Mouse (Mus musculus): ENCODE measurements around the gene Arhgef28.

DNA sequence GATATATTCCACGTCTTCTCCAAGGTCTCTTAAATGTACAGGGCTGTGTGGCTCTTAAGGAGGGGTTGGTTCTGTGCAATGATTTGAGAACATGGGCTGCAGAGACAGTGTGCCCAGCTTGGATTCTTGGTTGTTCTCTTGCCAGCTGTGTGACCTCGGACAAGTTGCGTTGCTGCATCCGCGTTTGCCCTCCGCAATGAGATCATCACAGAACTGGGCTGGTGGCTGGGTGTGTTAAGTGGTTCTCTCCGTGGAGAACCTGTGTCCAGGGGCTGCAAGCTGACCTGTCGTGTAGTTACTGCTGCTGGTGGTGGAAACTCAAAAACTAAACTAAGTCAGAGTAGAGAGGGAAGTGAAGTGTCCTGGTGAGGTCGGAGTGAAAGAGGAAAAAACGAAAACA is 279.9 kb downstream of the Arhgef28 start:
- no peak for TF ChIP-seq CTCF (IDR thresholded peaks at IDR 0.05; ENCODE audit: low read depth, low read length)
- no peak for TF ChIP-seq EP300 (IDR thresholded peaks at IDR 0.05; ENCODE audit: insufficient read depth, low read depth, low read length)
